Mouse (Mus musculus) kidney, adult 2 months (tissue): Measurements from ENCODE around the gene Ddit4. TPM values are rescaled to one million over a fixed set of nuclear protein-coding genes. Genes with fewer than 3 reads are reported as not detected.

Source experiments
- DNase-seq: peaks from one replicate; pipeline ENCODE4 v3.0.0; 2021
- H3K27ac ChIP-seq: fragments of 200-500 bp; 2 replicates; pipeline ENCODE4 v1.5.1; 2012; ENCODE audit warnings: low read depth, low read length, control low read depth, inconsistent platforms; ENCODE audit not compliant: insufficient read depth
- H3K27me3 ChIP-seq: fragments of 200-500 bp; replicated peaks from 2 replicates; pipeline ENCODE4 v1.6.1; 2012; ENCODE audit warnings: mild to moderate bottlenecking, moderate library complexity, low read length, inconsistent platforms; ENCODE audit not compliant: control insufficient read depth, insufficient read depth
- H3K36me3 ChIP-seq: fragments of 200-500 bp; 2 replicates; pipeline ENCODE4 v1.6.1; 2012; ENCODE audit warnings: mild to moderate bottlenecking, moderate library complexity, low read length, inconsistent platforms; ENCODE audit not compliant: control insufficient read depth, insufficient read depth
- H3K4me1 ChIP-seq: fragments of 200-500 bp; 2 replicates; pipeline ENCODE4 v1.6.1; 2011; ENCODE audit warnings: low read length; ENCODE audit not compliant: control insufficient read depth, insufficient read depth
- H3K4me3 ChIP-seq: fragments of 200-500 bp; 2 replicates; pipeline ENCODE4 v1.5.1; 2011; ENCODE audit warnings: mild to moderate bottlenecking, low read depth, low read length, control low read depth; ENCODE audit not compliant: insufficient read depth
- CTCF ChIP-seq: fragments of 200-500 bp; conservative IDR thresholded peaks from 2 replicates; pipeline ENCODE4 v1.5.1; 2011; ENCODE audit warnings: low read depth, mild to moderate bottlenecking, control low read depth, low read length, moderate library complexity, mixed read lengths; ENCODE audit not compliant: insufficient read depth, insufficient read length
- POLR2A ChIP-seq: fragments of 200-500 bp; IDR thresholded peaks from one replicate; pipeline ENCODE4 v1.6.1; 2011; ENCODE audit warnings: low read depth, low read length, control low read depth
- WGBS: fragments of 180-500 bp; shearing (Covaris S2); methylation state at CpG from one replicate; pipeline ENCODE4 v1.1.7; 2018; 5-methylcytosine and 5-hydroxymethylcytosine counted together
- polyA plus RNA-seq: library from polyadenylated mRNA; depleted of rRNA; stranded (reverse); fragments of >200 nt; gene quantifications from 2 replicates; pipeline ENCODE4 v1.2.3, GENCODE M21; 2012

Gene Ddit4
- polyA plus RNA-seq, 1 experiment: 21.6 TPM

DNA sequence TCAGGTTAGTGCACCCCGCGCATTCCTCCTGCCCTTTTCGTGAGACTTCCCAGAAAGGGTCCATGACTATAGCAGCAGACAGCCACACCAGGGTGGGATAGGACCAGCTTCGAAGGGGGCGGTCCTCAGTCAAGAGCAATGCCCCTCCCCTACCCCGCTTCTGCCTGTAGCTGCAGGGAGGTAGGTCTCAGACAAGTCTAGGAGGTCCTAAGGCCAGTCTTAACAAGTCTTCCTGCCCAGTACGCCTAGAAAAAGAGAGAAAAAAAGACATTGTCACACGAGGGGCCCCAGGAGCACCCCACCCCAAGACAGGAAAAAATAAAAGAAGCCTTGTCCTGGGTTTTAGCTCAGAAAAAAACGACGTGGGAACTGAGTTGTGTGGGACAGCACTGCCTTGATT, 35.0 kb downstream of the Ddit4 start:
- no peaks in the 10 kb centered on the region for H3K36me3 ChIP-seq
- no peaks in the 10 kb centered on the region for H3K27me3 ChIP-seq
- H3K27ac ChIP-seq: peak overlapping the region; percentile 57
- peaks cover 24% of the 10 kb centered on the region for H3K4me1 ChIP-seq
- no peak for DNase-seq
- H3K4me3 ChIP-seq: peak overlapping the region; percentile 15; the same call in 1 of the 2 replicates
- 3% methylated on average over 10 of the region's 10 CpGs for WGBS
- no peak for TF ChIP-seq POLR2A
- TF ChIP-seq CTCF: no peak

DNA sequence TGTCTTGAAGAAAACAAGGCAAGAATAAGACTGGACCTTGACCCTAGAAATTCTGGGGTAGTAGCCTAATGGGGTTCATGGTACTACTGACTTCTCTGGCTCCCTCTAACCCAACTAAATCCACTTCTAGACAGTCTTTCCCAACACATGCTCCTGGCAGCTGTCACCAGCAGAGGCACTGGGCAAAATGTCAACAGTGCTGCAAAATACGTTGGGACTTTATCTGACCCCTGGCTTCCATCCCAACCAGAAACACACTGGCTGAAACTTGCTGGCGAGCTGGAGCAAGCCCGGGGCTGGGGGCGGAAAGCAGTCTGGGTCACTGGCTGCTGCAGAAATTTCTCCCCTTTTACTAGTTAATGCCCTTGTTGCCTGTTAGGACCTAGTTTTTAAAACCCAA, 35.5 kb downstream of the Ddit4 start:
- peak; percentile 94 for DNase-seq
- H3K27ac ChIP-seq: peak overlapping the region; percentile 36
- peak overlapping the region; percentile 15; the same call in 1 of the 2 replicates for H3K4me3 ChIP-seq
- H3K4me1 ChIP-seq: peaks cover 24% of the 10 kb centered on the region
- TF ChIP-seq CTCF: 0 out of 2 replicates have a peak, but pooled peaks have one; percentile 20
- TF ChIP-seq POLR2A: no peak
- 4% methylated on average over 4 of the region's 4 CpGs for WGBS
- no peaks in the 10 kb centered on the region for H3K27me3 ChIP-seq
- no peaks in the 10 kb centered on the region for H3K36me3 ChIP-seq

DNA sequence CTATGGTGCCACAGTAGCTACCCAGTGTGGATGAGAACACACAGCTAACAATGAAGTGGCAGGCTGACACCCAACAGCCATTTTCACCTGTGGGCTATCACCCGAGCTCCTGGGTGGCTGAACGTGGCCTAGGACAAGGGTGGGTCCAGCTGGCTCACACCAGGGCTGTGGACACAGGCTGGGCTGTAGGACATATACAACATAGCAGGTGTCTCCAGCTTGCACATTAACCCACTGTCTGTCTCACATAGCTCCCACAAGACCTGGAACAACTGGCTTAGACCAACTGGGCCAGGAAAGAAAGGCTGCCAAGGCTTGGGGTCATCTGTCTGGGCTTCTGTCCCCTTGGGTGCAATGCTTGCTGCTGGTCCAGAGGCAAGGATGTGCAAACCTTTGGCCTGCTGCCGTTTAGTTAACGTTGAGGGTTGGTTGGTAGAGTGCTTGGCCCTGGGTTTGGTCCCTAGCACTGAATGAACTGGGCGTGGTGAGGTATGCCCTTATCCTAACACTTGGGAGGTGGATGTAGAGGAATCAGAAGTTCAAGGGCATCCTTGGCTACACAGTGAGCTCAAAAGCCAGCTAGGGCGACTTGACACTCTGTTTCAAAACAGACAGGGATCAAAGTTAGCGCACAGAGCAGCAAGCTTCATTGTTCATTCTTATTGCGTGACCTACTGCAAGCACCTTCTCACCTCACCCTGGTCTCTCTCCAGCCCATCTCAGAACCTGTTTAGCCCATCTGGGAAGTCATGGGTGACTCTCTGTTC, 36.3 kb downstream of the Ddit4 start:
- Histone ChIP-seq H3K36me3 (no peaks in the 10 kb centered on the region), H3K4me3 (no peak overlapping the region), H3K27me3 (no peaks in the 10 kb centered on the region), H3K4me1 (peaks cover 19% of the 10 kb centered on the region), H3K27ac (peak overlapping the region; percentile 36)
- no peak for TF ChIP-seq CTCF
- no peak for TF ChIP-seq POLR2A
- no peak for DNase-seq
- 80% methylated on average over 8 of the region's 8 CpGs for WGBS

DNA sequence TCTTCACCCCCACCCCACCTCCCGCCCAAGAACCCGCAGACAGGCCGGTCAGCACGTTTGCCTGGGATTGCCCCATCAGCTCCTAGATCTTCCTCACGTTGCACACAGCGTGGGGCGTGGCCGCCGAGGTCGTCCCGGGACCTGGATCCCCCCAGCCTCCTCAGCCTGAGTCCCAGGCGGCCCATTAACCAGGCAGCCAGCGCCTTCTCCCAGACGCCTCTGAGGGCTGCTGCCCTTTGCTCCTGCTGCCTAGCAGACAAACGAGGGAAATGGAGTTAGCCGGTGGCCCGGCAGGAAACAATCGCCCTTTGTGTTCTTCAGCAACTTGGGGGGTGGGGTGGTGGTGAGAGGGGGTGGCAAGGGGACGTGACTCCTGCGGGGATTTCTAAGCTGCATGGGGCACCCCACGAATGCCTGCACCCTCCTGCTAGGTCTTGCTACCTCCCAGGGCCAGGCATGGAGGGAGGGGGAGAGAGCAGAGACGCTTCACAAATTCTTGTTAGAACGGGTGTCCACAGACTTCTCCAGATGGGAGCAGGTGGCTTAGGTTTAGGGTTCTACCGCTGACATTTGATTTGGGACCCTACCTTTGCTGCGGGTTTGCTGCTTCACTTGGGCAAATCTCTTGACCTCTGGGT, 40.0 kb downstream of the Ddit4 start:
- Histone ChIP-seq H3K4me1 (peaks cover 13% of the 10 kb centered on the region), H3K27ac (no peak overlapping the region), H3K27me3 (no peaks in the 10 kb centered on the region), H3K4me3 (no peak overlapping the region), H3K36me3 (no peaks in the 10 kb centered on the region)
- no peak for TF ChIP-seq POLR2A
- TF ChIP-seq CTCF: no peak
- WGBS: 7% methylated on average over 25 of the region's 25 CpGs
- DNase-seq: peak; percentile 77

DNA sequence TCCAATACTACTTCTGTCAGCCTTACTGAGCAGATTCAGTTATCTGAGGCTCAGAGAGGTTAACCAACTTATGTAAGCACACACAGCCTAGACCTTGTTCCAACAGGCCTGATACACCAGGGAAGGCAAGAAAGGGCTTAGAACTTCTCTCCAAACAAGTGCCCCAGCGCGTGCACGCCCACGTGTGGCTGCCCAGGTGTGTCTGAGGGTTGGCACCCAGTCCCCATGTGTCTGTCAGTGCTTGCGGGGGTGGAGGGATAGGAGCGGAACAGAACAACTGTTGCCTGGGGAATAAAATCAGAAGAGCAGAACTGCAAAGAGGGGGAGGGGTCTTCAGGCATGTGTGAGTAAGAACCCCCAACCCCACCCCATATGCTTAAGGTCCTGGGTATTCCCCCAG, 40.5 kb downstream of the Ddit4 start:
- DNase-seq: no peak
- H3K27me3 ChIP-seq: no peaks in the 10 kb centered on the region
- H3K36me3 ChIP-seq: no peaks in the 10 kb centered on the region
- H3K4me1 ChIP-seq: peaks cover 12% of the 10 kb centered on the region
- TF ChIP-seq CTCF (no peak), POLR2A (no peak)
- no peak overlapping the region for H3K4me3 ChIP-seq
- 31% methylated on average over 6 of the region's 6 CpGs for WGBS
- no peak overlapping the region for H3K27ac ChIP-seq

DNA sequence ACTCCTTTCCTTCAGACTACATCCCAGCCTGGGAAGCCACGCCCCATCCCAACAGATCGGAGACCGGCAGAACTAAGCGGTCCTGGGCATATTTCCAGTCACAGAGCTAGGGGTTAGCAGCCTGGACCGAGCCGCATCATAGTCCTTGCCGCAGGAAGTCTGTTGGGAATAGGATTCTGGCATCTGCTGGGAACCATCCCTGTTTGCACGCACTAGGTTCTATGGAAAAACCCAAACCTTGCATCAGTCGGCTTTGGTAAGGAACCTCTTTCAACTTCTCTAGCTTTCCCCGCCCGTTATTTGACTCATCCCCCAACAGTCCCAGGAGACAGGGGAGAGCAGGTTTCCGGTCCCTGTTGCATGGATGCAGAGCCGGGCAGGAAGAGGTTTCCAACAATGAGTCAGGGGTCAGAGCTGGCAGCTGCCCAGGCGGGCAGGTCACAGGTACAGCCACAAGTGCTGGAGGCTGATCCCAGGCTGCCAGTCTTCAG, 42.2 kb downstream of the Ddit4 start:
- 13% methylated on average over 14 of the region's 14 CpGs for WGBS
- DNase-seq: peak; percentile 84
- H3K4me1 ChIP-seq: peaks cover 3% of the 10 kb centered on the region
- H3K27me3 ChIP-seq: no peaks in the 10 kb centered on the region
- no peak for TF ChIP-seq POLR2A
- TF ChIP-seq CTCF: no peak
- peak overlapping the region; percentile 79 for H3K27ac ChIP-seq
- no peaks in the 10 kb centered on the region for H3K36me3 ChIP-seq
- no peak overlapping the region for H3K4me3 ChIP-seq

DNA sequence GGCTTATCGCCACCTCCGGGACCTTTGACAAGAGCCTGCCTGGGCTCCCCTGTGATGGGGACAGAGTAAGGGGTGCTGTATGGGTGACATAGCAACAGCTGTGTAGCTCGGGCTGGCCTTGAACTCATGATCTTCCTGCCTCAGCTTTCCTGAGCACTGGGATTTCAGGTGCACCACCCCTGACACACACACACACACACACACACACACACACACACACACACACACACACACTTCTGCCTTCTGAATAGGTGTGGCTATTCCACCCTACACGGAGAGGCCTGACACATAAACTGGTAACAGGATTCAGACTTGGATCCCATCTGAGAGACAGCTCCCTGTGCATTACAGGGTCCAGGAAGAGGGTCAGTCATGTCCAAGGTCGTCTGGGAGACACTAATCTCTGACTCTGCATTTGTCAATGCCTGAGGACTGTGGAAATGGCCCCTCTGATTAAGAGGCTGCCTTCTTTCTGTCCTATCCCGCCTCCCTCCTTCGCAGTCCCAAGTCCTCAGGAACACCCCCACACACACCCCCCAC, 42.8 kb downstream of the Ddit4 start:
- Histone ChIP-seq H3K4me3 (no peak overlapping the region), H3K36me3 (no peaks in the 10 kb centered on the region), H3K4me1 (peaks cover 3% of the 10 kb centered on the region), H3K27me3 (no peaks in the 10 kb centered on the region), H3K27ac (peak overlapping the region; percentile 60)
- DNase-seq: no peak
- TF ChIP-seq POLR2A (no peak), CTCF (no peak)
- WGBS: 60% methylated on average over 7 of the region's 7 CpGs
